Mouse (Mus musculus): ENCODE results near the gene Tubb5.

GRCm38 (mm10) chr17:35861198-35861857 is 23.2 kb upstream of the Tubb5 start, which contains the start of gene Nrm:
- TF ChIP-seq CTCF (conservative IDR thresholded peaks at IDR 0.05; ENCODE audit: low read length) = no peak
- no peak for TF ChIP-seq NANOG (IDR thresholded peaks at IDR 0.05; ENCODE audit: borderline replicate concordance, low read length)
